Mouse (Mus musculus): ENCODE data around the gene Arhgef26. TPM values are rescaled to one million over a fixed set of nuclear protein-coding genes. Genes with fewer than 3 reads are reported as not detected.

The Arhgef26 gene
- polyA plus RNA-seq, 1 experiment from 2014 or later = 10.3 TPM

Other genes with a start within 250 kb of the Arhgef26 start
- 46.1 and 47.1 TPM in 2 replicates for gene Dhx36, start 168.7 kb downstream of the Arhgef26 start, polyA plus RNA-seq (2015; fragmentation: Nextera tagmentation; extraction: Ambion mirVana)